Mouse (Mus musculus) ES-E14 (cell line): ENCODE measurements around the gene Tada1. TPM values are rescaled to one million over a fixed set of nuclear protein-coding genes. Genes with fewer than 3 reads are reported as not detected.

Source experiments
- DNase-seq: peaks from one replicate; pipeline ENCODE4 v3.0.0-alpha.2; 2013; ENCODE audit warnings: low read depth, low spot score
- H3K27ac ChIP-seq: 2 replicates; pipeline ENCODE4 v1.5.1; 2012; ENCODE audit warnings: low read depth, mild to moderate bottlenecking, low read length, moderate library complexity, mixed read lengths; ENCODE audit not compliant: poor library complexity, insufficient read depth, severe bottlenecking
- H3K36me3 ChIP-seq: 2 replicates; pipeline ENCODE4 v1.6.1; 2012; ENCODE audit warnings: mild to moderate bottlenecking, low read length, moderate library complexity, mixed read lengths; ENCODE audit not compliant: control insufficient read depth, poor library complexity, insufficient read depth, severe bottlenecking
- H3K4me1 ChIP-seq, 2 experiments: fragments of 150-350 bp in 1 of 2; sonication (generic) in 1 of 2; 2 replicates each; pipeline ENCODE4 v1.6.1; 2012; ENCODE audit warnings: low read length in 2 of 2, mild to moderate bottlenecking in 1 of 2, mixed read lengths in 1 of 2; ENCODE audit not compliant: control insufficient read depth in 2 of 2, insufficient read depth in 2 of 2, poor library complexity in 1 of 2
- H3K4me3 ChIP-seq, 2 experiments: fragments of 150-350 bp in 1 of 2; sonication (generic) in 1 of 2; 2 replicates each; pipeline ENCODE4 v1.5.1; 2012; ENCODE audit warnings: low read length in 2 of 2, low read depth in 1 of 2, mild to moderate bottlenecking in 1 of 2, mixed read lengths in 1 of 2; ENCODE audit not compliant: insufficient read depth in 1 of 2, poor library complexity in 1 of 2, severe bottlenecking in 1 of 2
- H3K9ac ChIP-seq: 2 replicates; pipeline ENCODE4 v1.6.1; 2012; ENCODE audit warnings: low read depth, mild to moderate bottlenecking, low read length, mixed read lengths; ENCODE audit not compliant: poor library complexity, insufficient read depth, severe bottlenecking
- H3K9me3 ChIP-seq: fragments of 150-350 bp; sonication (generic); 2 replicates; pipeline ENCODE4 v1.6.1; 2012; ENCODE audit warnings: low read depth, mild to moderate bottlenecking, low read length; ENCODE audit not compliant: control insufficient read depth, insufficient read depth
- CHD2 ChIP-seq: IDR thresholded peaks from 2 replicates; pipeline ENCODE4 v1.6.1; 2014; ENCODE audit warnings: mild to moderate bottlenecking, low read depth, low read length, inconsistent platforms
- HCFC1 ChIP-seq: IDR thresholded peaks from 2 replicates; pipeline ENCODE4 v1.6.1; 2012; ENCODE audit warnings: low read length, inconsistent platforms, borderline replicate concordance; ENCODE audit not compliant: insufficient read depth
- MAFK ChIP-seq: IDR thresholded peaks from 2 replicates; pipeline ENCODE4 v1.6.1; 2014; ENCODE audit warnings: mild to moderate bottlenecking, low read depth, low read length, inconsistent platforms; ENCODE audit not compliant: insufficient read depth
- ZC3H11A ChIP-seq: IDR thresholded peaks from 2 replicates; pipeline ENCODE4 v1.6.1; 2012; ENCODE audit warnings: low read depth, mild to moderate bottlenecking, inconsistent platforms, low read length, borderline replicate concordance
- ZNF384 ChIP-seq: IDR thresholded peaks from 2 replicates; pipeline ENCODE4 v1.6.1; 2012; ENCODE audit warnings: low read depth, low read length, inconsistent platforms
- in situ Hi-C, 2 experiments: fragments of 600-800 bp; cut with MboI; formaldehyde crosslinking; loops; one replicate each; pipeline ENCODE4 v1.15.1; 2025; ENCODE audit warnings: low sequenced_read_pairs in 2 of 2, inconsistent platforms in 1 of 2; ENCODE audit not compliant: unreplicated experiment in 2 of 2
- total RNA-seq: library from RNA; depleted of rRNA; stranded (reverse); fragments of 300-350 nt; gene quantifications from 2 replicates; pipeline ENCODE4 v1.2.3, GENCODE M21; 2012; rRNA removed

The Tada1 gene
- total RNA-seq, 1 experiment: 5.5 TPM

GRCm38 (mm10) chr1:166441992-166442391, 63.1 kb downstream of the Tada1 start:
- in situ Hi-C loops: no loop called here
- H3K36me3 ChIP-seq: no peaks in the 10 kb centered on the region

More at GRCm38 (mm10) chr1:166441992-166442391, 63.1 kb downstream of the Tada1 start:
- TF ChIP-seq CHD2 (no peak), ZC3H11A (no peak), MAFK (no peak), HCFC1 (no peak), ZNF384 (no peak)
- Histone ChIP-seq H3K4me1 (no peaks in the 10 kb centered on the region), H3K4me3 (no peak overlapping the region), H3K27ac (no peak overlapping the region), H3K9me3 (no peaks in the 10 kb centered on the region), H3K9ac (no peak overlapping the region)
- DNase-seq: no peak

Other genes starting within 250 kb of the Tada1 start
- 68.0 and 204 TPM in 2 replicates for gene Gpa33, start 248.9 kb upstream of the Tada1 start, total RNA-seq
- 20.3 and 25.7 TPM in 2 replicates for gene Mael, start 140.3 kb upstream of the Tada1 start, total RNA-seq
- gene Ildr2, start 125.0 kb upstream of the Tada1 start, total RNA-seq: 1.5 and 2.9 TPM in 2 replicates
- 3.0 and 3.5 TPM in 2 replicates for gene Pogk, start 30.8 kb downstream of the Tada1 start, total RNA-seq
- not detected in 2 replicates for gene Gm4846, start 118.5 kb downstream of the Tada1 start, total RNA-seq